Mouse (Mus musculus): ENCODE measurements around the gene Tmem106c.

- TF ChIP-seq GATA1 (IDR thresholded peaks at IDR 0.05; ENCODE audit: borderline replicate concordance, low read length): no peak
- no peak for TF ChIP-seq FLI1 (IDR thresholded peaks at IDR 0.05; ENCODE audit: low read length)
Measured at GRCm38 (mm10) chr15:97921796-97922195, 42.2 kb upstream of the Tmem106c start.
